Mouse (Mus musculus) left cerebral cortex, adult 2 months (tissue): Measurements from ENCODE around the gene Ildr2. TPM values are rescaled to one million over a fixed set of nuclear protein-coding genes. Genes with fewer than 3 reads are reported as not detected.

Source experiments
- DNase-seq, 2 experiments: peaks; one replicate each; pipeline ENCODE4 v3.0.0; 2021 to 2022; ENCODE audit warnings: low spot score in 2 of 2, mixed read lengths in 1 of 2; ENCODE audit errors: extremely low spot score in 1 of 2
- H3K27ac ChIP-seq: fragments of 200-600 bp; 2 replicates; pipeline ENCODE4 v1.8.1; 2022
- H3K4me3 ChIP-seq: fragments of 200-600 bp; 2 replicates; pipeline ENCODE4 v1.8.1; 2022
- CTCF ChIP-seq: fragments of 200-600 bp; IDR thresholded peaks from 2 replicates; pipeline ENCODE4 v1.8.1; 2022; ENCODE audit warnings: antibody characterized with exemption, mild to moderate bottlenecking, moderate library complexity
- intact Hi-C: fragments of 180-260 bp; cut with DNase I; formaldehyde crosslinking; loops from one replicate; pipeline ENCODE4 v1.15.1; 2025
- total RNA-seq, 2 experiments: library from RNA; stranded (reverse); gene quantifications; 2 replicates each; pipeline ENCODE4 v1.2.3; 2021

Ildr2 gene
- total RNA-seq, 2 experiments from 2014 or later, result 111 to 119 TPM

DNA sequence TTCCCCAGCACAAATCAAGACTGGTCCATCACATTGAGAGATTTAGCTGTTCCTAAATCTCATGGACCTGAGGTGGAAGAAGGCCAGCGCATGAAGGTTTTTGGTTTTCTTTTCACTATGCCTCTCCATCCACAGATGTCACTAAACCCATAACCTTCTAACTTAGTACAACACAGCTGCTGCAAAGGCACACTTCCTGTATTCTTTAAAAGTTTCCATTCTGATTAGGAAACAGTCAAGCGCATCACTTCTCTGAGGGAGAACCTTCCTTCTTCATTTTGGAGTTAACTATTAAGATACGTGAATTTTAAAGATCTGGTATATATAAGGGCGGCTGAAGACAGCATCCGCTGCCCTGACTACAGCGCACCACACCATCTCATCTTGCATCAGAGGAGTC lies 91.7 kb downstream of the Ildr2 start:
- intact Hi-C loops, result loop anchor here (5.0 kb wide), 1 partner anchor 183 kb away; no protein-coding TSS in a partner anchor
- TF ChIP-seq CTCF, result no peak
- H3K4me3 ChIP-seq, result no peak overlapping the region
- H3K27ac ChIP-seq, result no peak overlapping the region
- DNase-seq, result no peak

DNA sequence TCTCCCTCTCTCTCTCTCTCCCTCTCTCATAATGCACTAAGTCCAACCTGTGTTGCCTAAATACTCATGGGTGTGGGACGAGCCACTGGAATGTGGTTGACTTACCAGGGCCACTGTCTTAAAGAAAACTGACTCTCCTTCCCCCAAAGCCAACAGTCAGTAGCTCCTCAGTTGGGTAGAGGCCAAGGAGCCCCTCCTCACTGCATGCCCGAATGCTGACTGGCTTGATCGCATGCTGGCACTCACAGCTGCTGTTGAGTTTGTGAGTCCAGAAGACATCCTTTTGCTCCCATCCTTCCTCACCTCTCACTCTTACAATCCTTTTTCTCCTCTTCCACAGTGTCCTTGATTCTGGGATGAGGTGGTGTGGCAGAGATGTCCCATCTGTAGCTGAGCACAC lies 93.0 kb downstream of the Ildr2 start:
- intact Hi-C loops, result loop anchor here (5.0 kb wide), 1 partner anchor 185 kb away; no protein-coding TSS in a partner anchor
- no peak overlapping the region for H3K27ac ChIP-seq
- no peak overlapping the region for H3K4me3 ChIP-seq
- DNase-seq, result no peak
- no peak for TF ChIP-seq CTCF

DNA sequence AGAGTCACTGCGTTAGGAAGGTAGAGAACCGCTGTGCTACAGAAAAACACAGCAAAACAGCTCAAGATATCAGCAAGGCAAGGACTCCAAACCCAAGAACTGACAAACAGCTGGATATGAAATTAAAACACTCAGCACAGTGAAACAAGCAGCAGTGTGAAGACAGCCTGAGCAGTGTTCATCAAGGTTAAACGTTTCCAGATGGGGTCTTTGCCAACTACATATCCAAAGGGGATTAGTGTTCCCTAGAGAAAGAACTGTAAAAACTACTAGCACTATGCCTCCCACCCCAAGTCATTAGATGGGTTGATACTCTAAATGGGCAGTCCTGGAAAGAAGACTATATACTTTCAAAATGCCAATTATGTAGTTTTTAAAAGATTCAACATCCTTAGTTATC lies 95.4 kb downstream of the Ildr2 start:
- TF ChIP-seq CTCF, result no peak
- DNase-seq, result no peak
- intact Hi-C loops, result loop anchor here (5.0 kb wide), 1 partner anchor 187 kb away; no protein-coding TSS in a partner anchor
- no peak overlapping the region for H3K27ac ChIP-seq
- H3K4me3 ChIP-seq, result no peak overlapping the region

DNA sequence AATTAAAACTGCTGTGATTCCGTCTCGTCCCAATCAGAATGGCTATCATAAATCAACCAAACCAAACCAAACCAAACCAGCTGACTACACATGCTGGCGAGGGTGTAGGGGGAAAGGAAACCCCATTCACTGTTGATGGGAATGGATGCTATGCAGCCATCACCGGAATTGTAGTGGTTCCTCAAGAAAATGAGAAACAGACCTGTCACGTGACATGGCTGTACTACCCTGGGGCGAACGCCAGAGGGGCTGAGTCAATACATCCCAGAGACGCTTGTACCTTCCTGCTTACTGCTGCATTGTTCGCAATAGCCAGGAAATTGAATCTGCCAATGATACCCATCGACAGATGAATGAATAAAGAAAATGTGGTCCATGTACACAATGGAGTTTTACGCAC lies 95.8 kb downstream of the Ildr2 start:
- Histone ChIP-seq H3K4me3 (no peak overlapping the region), H3K27ac (no peak overlapping the region)
- intact Hi-C loops, result loop anchor here (5.0 kb wide), 1 partner anchor 187 kb away; no protein-coding TSS in a partner anchor
- TF ChIP-seq CTCF, result no peak; the same call in none of the 2 replicates
- no peak for DNase-seq

DNA sequence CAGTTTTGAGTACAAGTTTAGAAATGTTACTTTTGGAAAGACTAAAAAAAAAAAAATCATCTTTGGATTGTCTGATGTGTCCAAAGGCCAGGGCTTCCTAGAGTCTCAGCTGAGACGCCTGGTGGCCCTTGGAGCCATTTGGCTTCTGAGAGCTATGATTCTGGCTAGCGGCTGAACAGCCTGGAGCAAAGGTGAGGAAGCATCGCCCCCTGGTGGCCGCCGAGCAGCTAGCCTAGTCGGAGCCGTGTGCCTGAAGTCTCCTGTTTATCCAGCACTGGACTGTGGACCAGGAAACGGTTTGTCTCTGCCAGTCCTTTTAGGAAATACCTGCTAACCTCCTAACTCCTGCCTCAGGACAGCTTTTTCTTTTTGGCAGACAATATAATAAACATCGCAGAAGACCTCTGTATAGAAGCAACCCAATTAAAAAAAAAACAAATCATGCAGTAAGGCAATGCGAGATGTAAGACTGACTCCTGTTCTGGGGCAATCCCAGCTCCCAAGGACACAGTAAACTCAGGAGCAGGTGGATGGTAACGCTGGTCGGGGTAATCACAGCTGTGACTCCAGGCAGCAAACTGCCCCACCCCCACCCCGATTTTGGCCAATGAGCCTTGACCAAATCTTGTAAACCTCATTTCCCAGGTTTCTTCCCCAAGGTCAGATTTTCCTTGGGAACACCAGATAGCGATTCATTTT lies 106.4 kb downstream of the Ildr2 start:
- peak; percentile 95 for TF ChIP-seq CTCF
- intact Hi-C loops, result loop anchor here (5.0 to 10.0 kb wide), 4 partner anchors 153 to 588 kb away; no protein-coding TSS in a partner anchor
- peak; percentile 89 to 93 for DNase-seq
- Histone ChIP-seq H3K4me3 (no peak overlapping the region), H3K27ac (no peak overlapping the region)

DNA sequence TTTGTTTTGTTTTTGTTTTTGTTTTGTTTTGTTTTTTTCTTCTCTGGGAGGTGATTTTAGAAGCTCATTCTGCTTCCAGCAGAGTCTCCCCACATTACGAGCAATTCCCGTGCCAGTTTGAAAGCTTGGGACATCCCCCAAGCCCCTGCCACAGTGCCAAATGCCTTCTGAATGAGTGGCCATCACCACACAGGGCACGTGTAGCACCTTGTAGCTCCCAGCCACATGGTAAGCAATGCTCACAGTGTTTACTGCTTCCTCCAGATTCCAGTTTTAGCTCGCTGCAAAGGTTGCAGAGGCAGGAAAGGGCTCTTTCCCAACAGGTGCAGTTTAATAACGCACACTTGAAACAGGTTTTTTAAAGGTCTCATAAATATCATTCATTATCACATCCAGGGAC lies 107.0 kb downstream of the Ildr2 start:
- intact Hi-C loops, result loop anchor here (5.0 to 10.0 kb wide), 4 partner anchors 154 to 589 kb away; no protein-coding TSS in a partner anchor
- no peak overlapping the region for H3K4me3 ChIP-seq
- no peak for TF ChIP-seq CTCF
- no peak overlapping the region for H3K27ac ChIP-seq
- no peak for DNase-seq

DNA sequence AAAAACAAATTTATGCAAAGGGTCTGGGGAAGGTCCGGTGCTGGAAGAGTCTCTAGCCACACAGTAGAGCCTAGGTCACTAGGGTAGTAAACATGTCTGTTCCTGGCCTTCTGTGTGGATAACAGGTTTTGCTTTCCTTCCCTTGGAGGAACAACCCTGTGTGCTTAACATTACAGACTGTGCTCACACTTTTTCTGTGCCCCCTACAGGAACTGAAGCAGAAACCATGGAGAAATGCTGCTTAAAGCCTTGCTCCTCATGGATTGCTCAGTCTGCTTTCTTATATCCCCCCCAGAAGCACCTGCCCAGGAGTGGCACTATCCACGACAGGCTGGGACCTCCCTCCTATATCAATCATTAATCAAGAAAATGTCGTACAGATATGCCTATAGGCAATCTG lies 107.9 kb downstream of the Ildr2 start:
- peak; percentile 24 for TF ChIP-seq CTCF
- intact Hi-C loops, result loop anchor here (5.0 to 10.0 kb wide), 4 partner anchors 155 to 590 kb away; no protein-coding TSS in a partner anchor
- H3K4me3 ChIP-seq, result no peak overlapping the region
- no peak overlapping the region for H3K27ac ChIP-seq
- no peak for DNase-seq

DNA sequence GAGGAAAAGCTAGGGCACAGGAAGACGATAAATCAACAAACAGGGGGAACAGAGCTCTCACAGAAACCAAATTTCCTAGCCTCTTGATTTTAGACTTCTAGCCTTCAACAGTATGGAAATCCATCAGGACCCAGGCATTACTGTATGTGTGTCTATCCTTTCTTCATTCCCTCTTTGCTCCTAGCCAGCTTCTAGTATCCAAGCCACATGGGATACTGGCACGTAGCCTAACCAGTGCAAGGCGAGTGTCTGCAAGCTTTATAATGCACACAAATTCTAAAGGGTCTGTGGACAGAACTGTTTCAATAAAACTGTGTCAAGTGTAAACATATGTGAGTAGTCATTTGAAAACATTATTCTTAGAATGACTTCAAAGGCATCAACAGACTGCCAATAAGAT lies 108.7 kb downstream of the Ildr2 start:
- intact Hi-C loops, result loop anchor here (5.0 to 10.0 kb wide), 4 partner anchors 155 to 590 kb away; no protein-coding TSS in a partner anchor

DNA sequence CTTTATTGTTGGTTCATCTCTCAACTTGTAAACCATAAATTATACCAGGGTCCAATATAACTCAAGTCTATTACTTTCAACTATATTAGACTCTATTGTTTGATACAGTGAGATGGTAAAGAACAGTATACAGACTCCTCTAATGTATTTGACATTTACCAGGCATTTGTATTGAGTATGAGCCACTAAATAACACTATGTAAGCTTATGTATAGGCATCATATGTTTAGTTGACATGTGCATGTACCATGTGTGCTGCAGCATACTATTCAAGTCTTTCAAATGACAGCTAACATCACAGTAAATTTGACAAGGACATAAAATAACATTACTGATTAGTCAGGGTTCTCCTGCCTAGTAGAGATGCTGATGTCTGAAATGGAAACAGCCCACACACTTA lies 109.2 kb downstream of the Ildr2 start:
- DNase-seq, result no peak
- Histone ChIP-seq H3K27ac (no peak overlapping the region), H3K4me3 (no peak overlapping the region)
- intact Hi-C loops, result loop anchor here (5.0 to 10.0 kb wide), 4 partner anchors 156 to 591 kb away; no protein-coding TSS in a partner anchor
- TF ChIP-seq CTCF, result no peak

More for the DNA sequence above, 108.7 kb downstream of the Ildr2 start:
- no peak for TF ChIP-seq CTCF
- no peak for DNase-seq
- Histone ChIP-seq H3K27ac (no peak overlapping the region), H3K4me3 (no peak overlapping the region)

Other genes with a start within 250 kb of the Ildr2 start
- under 1 TPM; 0.12 to 0.16 TPM for gene Dusp27, start 126.2 kb upstream of the Ildr2 start, total RNA-seq
- not detected for gene Gpa33, start 123.9 kb upstream of the Ildr2 start, total RNA-seq
- not detected for gene Mael, start 15.4 kb upstream of the Ildr2 start, total RNA-seq
- 10 to 100 TPM; 35.2 to 36.9 TPM for gene Tada1, start 125.0 kb downstream of the Ildr2 start, total RNA-seq
- gene Pogk, start 155.7 kb downstream of the Ildr2 start, total RNA-seq, result 10 to 100 TPM; 39.8 to 39.9 TPM
- not detected for gene Gm4846, start 243.4 kb downstream of the Ildr2 start, total RNA-seq